Mouse (Mus musculus) gastrocnemius, adult 2 months (tissue): Measurements from ENCODE around the gene Cadm2. TPM values are rescaled to one million over a fixed set of nuclear protein-coding genes. Genes with fewer than 3 reads are reported as not detected.

Experiments
- DNase-seq: peaks from one replicate; pipeline ENCODE4 v3.0.0; 2022
- H3K27ac ChIP-seq: fragments of 200-600 bp; 2 replicates; pipeline ENCODE4 v1.8.1; 2022; ENCODE audit warnings: mild to moderate bottlenecking
- H3K4me3 ChIP-seq: fragments of 200-600 bp; 2 replicates; pipeline ENCODE4 v1.8.1; 2022; ENCODE audit warnings: mild to moderate bottlenecking, moderate library complexity
- CTCF ChIP-seq: fragments of 200-600 bp; IDR thresholded peaks from 2 replicates; pipeline ENCODE4 v1.8.1; 2022; ENCODE audit warnings: antibody characterized with exemption, mild to moderate bottlenecking, moderate library complexity
- intact Hi-C: fragments of 180-260 bp; cut with DNase I; formaldehyde crosslinking; loops from one replicate; pipeline ENCODE4 v1.15.1; 2025
- total RNA-seq, 2 experiments: library from RNA; stranded (reverse); gene quantifications; 2 replicates each; pipeline ENCODE4 v1.2.3; 2021

Gene Cadm2
- total RNA-seq, 2 experiments from 2014 or later = 0.23 to 0.33 TPM

- no peak overlapping the region for H3K27ac ChIP-seq
- H3K4me3 ChIP-seq = no peak overlapping the region
- DNase-seq = no peak
- intact Hi-C loops = no loop called here
- TF ChIP-seq CTCF = no peak
These were observed 552.2 kb downstream of the Cadm2 start for GRCm38 (mm10) chr16:67068461-67068860.

- TF ChIP-seq CTCF = no peak
- no peak for DNase-seq
- intact Hi-C loops = no loop called here
- Histone ChIP-seq H3K4me3 (no peak overlapping the region), H3K27ac (no peak overlapping the region)
These were observed 589.8 kb downstream of the Cadm2 start for GRCm38 (mm10) chr16:67030918-67031317.

GRCm38 (mm10) chr16:67019856-67020255 is 600.9 kb downstream of the Cadm2 start:
- no peak for DNase-seq
- intact Hi-C loops = no loop called here
- H3K4me3 ChIP-seq = no peak overlapping the region
- no peak for TF ChIP-seq CTCF
- no peak overlapping the region for H3K27ac ChIP-seq

GRCm38 (mm10) chr16:67017710-67018109 is 603.0 kb downstream of the Cadm2 start:
- intact Hi-C loops = no loop called here
- TF ChIP-seq CTCF = no peak
- Histone ChIP-seq H3K27ac (no peak overlapping the region), H3K4me3 (no peak overlapping the region)
- DNase-seq = no peak

- intact Hi-C loops = no loop called here
- H3K27ac ChIP-seq = no peak overlapping the region
- TF ChIP-seq CTCF = no peak
- DNase-seq = no peak
- no peak overlapping the region for H3K4me3 ChIP-seq
These were observed 617.5 kb downstream of the Cadm2 start for GRCm38 (mm10) chr16:67003161-67003560.

GRCm38 (mm10) chr16:67001707-67002106 is 619.0 kb downstream of the Cadm2 start:
- no peak for DNase-seq
- intact Hi-C loops = no loop called here
- no peak overlapping the region for H3K4me3 ChIP-seq
- H3K27ac ChIP-seq = no peak overlapping the region
- TF ChIP-seq CTCF = no peak

GRCm38 (mm10) chr16:66997461-66997860 is 623.2 kb downstream of the Cadm2 start:
- no peak for DNase-seq
- TF ChIP-seq CTCF = no peak
- H3K27ac ChIP-seq = no peak overlapping the region
- H3K4me3 ChIP-seq = no peak overlapping the region
- intact Hi-C loops = no loop called here

GRCm38 (mm10) chr16:66987741-66988140 is 633.0 kb downstream of the Cadm2 start:
- intact Hi-C loops = no loop called here
- no peak for DNase-seq
- Histone ChIP-seq H3K27ac (no peak overlapping the region), H3K4me3 (no peak overlapping the region)
- no peak for TF ChIP-seq CTCF

- TF ChIP-seq CTCF = no peak
- Histone ChIP-seq H3K27ac (no peak overlapping the region), H3K4me3 (no peak overlapping the region)
- intact Hi-C loops = no loop called here
- DNase-seq = no peak
These were observed 633.8 kb downstream of the Cadm2 start for GRCm38 (mm10) chr16:66986879-66987278.

- intact Hi-C loops = no loop called here
- Histone ChIP-seq H3K27ac (no peak overlapping the region), H3K4me3 (no peak overlapping the region)
- DNase-seq = no peak
- no peak for TF ChIP-seq CTCF
These were observed 649.8 kb downstream of the Cadm2 start for GRCm38 (mm10) chr16:66970912-66971311.

GRCm38 (mm10) chr16:66969520-66970144 is 651.1 kb downstream of the Cadm2 start:
- intact Hi-C loops = no loop called here
- DNase-seq = no peak
- no peak for TF ChIP-seq CTCF
- Histone ChIP-seq H3K4me3 (no peak overlapping the region), H3K27ac (no peak overlapping the region)

GRCm38 (mm10) chr16:66968336-66968735 is 652.4 kb downstream of the Cadm2 start:
- DNase-seq = no peak
- no peak for TF ChIP-seq CTCF
- Histone ChIP-seq H3K4me3 (no peak overlapping the region), H3K27ac (no peak overlapping the region)
- intact Hi-C loops = no loop called here

- DNase-seq = no peak
- intact Hi-C loops = no loop called here
- H3K27ac ChIP-seq = no peak overlapping the region
- TF ChIP-seq CTCF = no peak
- H3K4me3 ChIP-seq = no peak overlapping the region
These were observed 653.0 kb downstream of the Cadm2 start for GRCm38 (mm10) chr16:66967686-66968085.

GRCm38 (mm10) chr16:66959146-66959545 is 661.6 kb downstream of the Cadm2 start:
- Histone ChIP-seq H3K27ac (no peak overlapping the region), H3K4me3 (no peak overlapping the region)
- no peak for DNase-seq
- TF ChIP-seq CTCF = no peak
- intact Hi-C loops = no loop called here
